Mouse (Mus musculus) MEL (cell line): ENCODE data around the gene Tmprss6.

ENCODE experiments used
- CTCF ChIP-seq, 3 experiments: IDR thresholded peaks in 2 of 3; conservative IDR thresholded peaks in 1 of 3; 2 replicates each; pipeline ENCODE4 v1.5.1; 2011 to 2012; ENCODE audit warnings: low read length in 3 of 3, low read depth in 2 of 3, mild to moderate bottlenecking in 2 of 3, improper control_type of control experiment in 1 of 3, inconsistent platforms in 1 of 3, mixed read lengths in 1 of 3, moderate library complexity in 1 of 3; ENCODE audit not compliant: control insufficient read depth in 1 of 3, insufficient read depth in 1 of 3, poor library complexity in 1 of 3, severe bottlenecking in 1 of 3
- EP300 ChIP-seq, 2 experiments: IDR thresholded peaks; 2 replicates each; pipeline ENCODE4 v1.6.1; 2011; ENCODE audit warnings: improper control_type of control experiment in 2 of 2, low read length in 2 of 2, low read depth in 1 of 2, mild to moderate bottlenecking in 1 of 2
- GATA1 ChIP-seq: IDR thresholded peaks from 2 replicates; pipeline ENCODE4 v1.6.1; 2011; ENCODE audit warnings: low read depth, low read length, improper control_type of control experiment
- HCFC1 ChIP-seq: IDR thresholded peaks from 2 replicates; pipeline ENCODE4 v1.6.1; 2012; ENCODE audit warnings: low read depth, mild to moderate bottlenecking, inconsistent platforms, low read length, improper control_type of control experiment, moderate library complexity
- JUND ChIP-seq: IDR thresholded peaks from 2 replicates; pipeline ENCODE4 v1.6.1; 2011; ENCODE audit warnings: low read depth, mild to moderate bottlenecking, improper control_type of control experiment, low read length
- POLR2A ChIP-seq, 2 experiments: IDR thresholded peaks; 2 replicates each; pipeline ENCODE4 v1.6.1; 2011 to 2012; ENCODE audit warnings: low read length in 2 of 2, mild to moderate bottlenecking in 2 of 2, control low read depth in 1 of 2, improper control_type of control experiment in 1 of 2, low read depth in 1 of 2, moderate library complexity in 1 of 2; ENCODE audit not compliant: control insufficient read depth in 1 of 2, insufficient read depth in 1 of 2, poor library complexity in 1 of 2
- POLR2AphosphoS5 ChIP-seq: IDR thresholded peaks from 2 replicates; pipeline ENCODE4 v1.6.1; 2012; ENCODE audit warnings: low read depth, borderline replicate concordance, mild to moderate bottlenecking, inconsistent platforms, low read length, moderate library complexity, mixed read lengths
- TAL1 ChIP-seq: IDR thresholded peaks from 2 replicates; pipeline ENCODE4 v1.6.1; 2012; ENCODE audit warnings: mild to moderate bottlenecking, inconsistent platforms, low read length, moderate library complexity, mixed read lengths
- USF1 ChIP-seq: IDR thresholded peaks from 2 replicates; pipeline ENCODE4 v1.6.1; 2014; ENCODE audit warnings: low read depth, mild to moderate bottlenecking, inconsistent platforms, low read length, improper control_type of control experiment, moderate library complexity

DNA sequence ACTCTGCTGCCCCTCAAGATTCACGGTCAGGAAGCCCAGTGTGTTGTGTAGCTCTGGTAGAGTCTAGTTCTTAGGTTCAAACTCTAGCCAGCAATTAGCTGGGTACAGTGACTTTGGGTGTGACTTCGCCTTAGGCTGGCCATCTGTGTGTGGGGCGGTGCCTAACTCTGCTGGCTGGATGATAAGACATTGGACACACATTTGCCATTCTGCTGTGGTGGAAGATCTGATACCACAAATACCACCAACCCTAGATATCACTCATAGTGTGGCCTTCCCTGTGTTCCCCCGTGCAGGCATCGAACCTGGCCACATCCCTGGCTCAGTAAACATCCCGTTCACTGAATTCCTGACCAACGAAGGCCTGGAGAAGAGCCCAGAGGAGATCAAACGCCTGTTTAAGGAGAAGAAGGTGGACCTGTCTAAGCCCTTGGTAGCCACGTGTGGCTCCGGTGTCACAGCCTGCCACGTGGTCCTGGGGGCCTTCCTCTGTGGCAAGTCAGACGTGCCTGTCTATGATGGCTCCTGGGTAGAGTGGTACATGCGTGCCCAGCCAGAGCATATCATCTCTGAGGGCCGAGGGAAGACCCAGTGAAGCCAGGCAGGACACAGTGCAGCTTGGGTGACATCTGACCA, 55.2 kb downstream of the Tmprss6 start:
- TF ChIP-seq TAL1 (peak; percentile 95), POLR2A (IDR thresholded peaks at IDR 0.05; ENCODE audit: control insufficient read depth in 1 of 2, insufficient read depth in 1 of 2, low read depth in 1 of 2, low read length in 2 of 2, poor library complexity in 1 of 2) (0 out of 4 replicates have a peak, but pooled peaks of 1 of the 2 experiments have one; percentile 33), GATA1 (peak; percentile 93), CTCF (IDR thresholded peaks at IDR 0.05 in 2 of 3, conservative IDR thresholded peaks at IDR 0.05 in 1 of 3; ENCODE audit: control insufficient read depth in 1 of 3, insufficient read depth in 1 of 3, low read depth in 2 of 3, low read length in 3 of 3, poor library complexity in 1 of 3, severe bottlenecking in 1 of 3) (no peak), USF1 (peak; percentile 75; the same call in 1 of the 2 replicates), EP300 (IDR thresholded peaks at IDR 0.05; ENCODE audit: low read depth in 1 of 2, low read length in 2 of 2) (peak; percentile 93 to 94), HCFC1 (no peak), JUND (0 out of 2 replicates have a peak, but pooled peaks have one; percentile 13), POLR2AphosphoS5 (no peak)
